In genomic region chr4:7912675-7913074, GRCm38 (mm10) we compare ENCODE assay signal across 25 mouse cellular contexts.
"Had no signal": no experiment of that assay in that cellular context is flagged by ENCODE, and none has a peak within 500 bp of the region (broad histone marks: within the 10 kb centered on the region; RNA-seq: fewer than 3 reads in every experiment).

No protein-coding gene starts in this region.

- H3K4me1 ChIP-seq: kidney, embryonic 15.5 days; limb, embryonic 12.5 days; limb, embryonic 15.5 days; midbrain, embryonic 10.5 days; midbrain, embryonic 13.5 days; neural tube, embryonic 13.5 days; stomach, embryonic 15.5 days had no signal

- H3K9ac ChIP-seq: kidney, embryonic 15.5 days; limb, embryonic 12.5 days; limb, embryonic 15.5 days; liver, embryonic 14.5 days; liver, postnatal 0 days; lung, embryonic 14.5 days; midbrain, embryonic 13.5 days; neural tube, embryonic 13.5 days; stomach, embryonic 15.5 days had no signal

- DNase-seq: kidney, postnatal 10 days; kidney, postnatal 36 days; layer of hippocampus, postnatal 36 days; left cerebral cortex, postnatal 4 days; liver, postnatal 0 days; lung, embryonic 14.5 days; retina, postnatal 1 day; right cerebral cortex, postnatal 25 days; spleen, adult 18-20 months; thymus, adult 18-20 months; thymus, postnatal 36 days had no signal

- H3K27me3 ChIP-seq: kidney, embryonic 15.5 days; limb, embryonic 12.5 days; limb, embryonic 15.5 days; midbrain, embryonic 13.5 days; neural tube, embryonic 13.5 days; stomach, embryonic 15.5 days had no signal

- H3K4me2 ChIP-seq: kidney, embryonic 15.5 days; limb, embryonic 12.5 days; limb, embryonic 15.5 days; liver, embryonic 11.5 days; lung, embryonic 14.5 days; midbrain, embryonic 13.5 days; neural tube, embryonic 13.5 days; stomach, embryonic 15.5 days had no signal

- ATAC-seq: liver, postnatal 0 days; lung, postnatal 0 days; midbrain, embryonic 13.5 days; midbrain, embryonic 16.5 days had no signal

- H3K4me3 ChIP-seq: kidney, embryonic 15.5 days; left cerebral cortex, adult 2 months; limb, embryonic 12.5 days; limb, embryonic 15.5 days; midbrain, embryonic 10.5 days; midbrain, embryonic 13.5 days; myocyte; neural tube, embryonic 13.5 days; stomach, embryonic 15.5 days had no signal

- H3K36me3 ChIP-seq: kidney, embryonic 15.5 days; limb, embryonic 12.5 days; limb, embryonic 15.5 days; midbrain, embryonic 10.5 days; midbrain, embryonic 13.5 days; neural tube, embryonic 13.5 days; stomach, embryonic 15.5 days had no signal

- H3K9me3 ChIP-seq: kidney, embryonic 15.5 days; limb, embryonic 12.5 days; limb, embryonic 15.5 days; midbrain, embryonic 10.5 days; midbrain, embryonic 13.5 days; neural tube, embryonic 13.5 days; stomach, embryonic 15.5 days had no signal

- H3K27ac ChIP-seq: kidney, embryonic 15.5 days; left cerebral cortex, adult 2 months; limb, embryonic 12.5 days; limb, embryonic 15.5 days; liver, embryonic 14.5 days; macrophage; midbrain, embryonic 10.5 days; midbrain, embryonic 13.5 days; neural tube, embryonic 13.5 days; stomach, embryonic 15.5 days had no signal
